8 mouse cellular contexts compared by ENCODE assay signal in the genomic region with DNA sequence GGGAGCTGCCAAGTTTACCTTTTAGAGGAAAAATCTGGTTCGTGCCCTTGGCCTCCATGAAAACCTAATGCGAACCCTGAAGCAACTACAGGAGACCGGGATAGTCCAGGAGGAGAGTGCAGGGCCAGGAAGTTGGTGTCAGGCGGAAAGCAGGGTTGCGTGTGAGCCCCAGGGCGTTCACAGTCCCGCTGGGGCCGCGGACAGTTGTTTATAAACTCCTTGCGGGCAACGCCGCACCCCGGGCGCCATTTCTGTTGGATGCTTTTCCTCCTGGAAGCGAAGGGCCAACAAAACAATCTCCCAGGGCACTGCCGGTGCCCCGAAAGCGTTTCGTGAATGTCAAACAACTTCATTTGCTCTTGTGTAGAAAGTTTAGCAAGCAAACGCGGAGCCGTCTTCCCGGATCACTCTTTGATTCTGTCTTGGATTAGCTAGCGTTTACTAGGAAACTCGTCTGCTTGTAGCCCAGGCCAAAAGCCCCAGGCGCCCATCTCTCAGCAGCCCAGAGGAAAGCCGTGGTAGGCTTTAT. TPM values are rescaled to one million over a fixed set of nuclear protein-coding genes. Genes with fewer than 3 reads are reported as not detected.
DNase-seq lines count a peak whose midpoint lies in the region; ATAC-seq and TF ChIP-seq lines count a peak whose summit lies in the region.

No protein-coding gene starts in this region.

- H3K27me3 ChIP-seq in kidney, embryonic 14.5 days (ENCODE audit: control insufficient read depth, insufficient read depth, low read length): peaks cover 85% of the 10 kb centered on the region
- peaks cover 92% of the 10 kb centered on the region for H3K27me3 ChIP-seq in embryonic facial prominence, embryonic 13.5 days
- peaks cover 99% of the 10 kb centered on the region for H3K27me3 ChIP-seq in intestine, postnatal 0 days (replicated peaks; ENCODE audit: control insufficient read depth, insufficient read depth, low read length)
- H3K27me3 ChIP-seq in neural tube, embryonic 13.5 days: peaks cover 98% of the 10 kb centered on the region

- no peak for DNase-seq in kidney, adult 8-10 months
- DNase-seq in urinary bladder, postnatal 25 days (ENCODE audit: low spot score): no peak
- no peak for DNase-seq in cerebellum, adult 18-20 months
- DNase-seq in lung, adult 2 months: no peak

- TF ChIP-seq POLR2A in lung, adult 2 months (IDR thresholded peaks at IDR 0.05; ENCODE audit: borderline replicate concordance, extremely low read depth, low read depth, low read length): no peak

- peak overlapping the region; percentile 22 for H3K4me3 ChIP-seq in kidney, embryonic 14.5 days (ENCODE audit: low read length)
- peak overlapping the region; percentile 36 for H3K4me3 ChIP-seq in embryonic facial prominence, embryonic 13.5 days
- H3K4me3 ChIP-seq in intestine, postnatal 0 days (ENCODE audit: low read depth, low read length): peak overlapping the region; percentile 24
- 0 out of 2 replicates have a peak overlapping the region, but pooled peaks have one; percentile 10 for H3K4me3 ChIP-seq in neural tube, embryonic 13.5 days
- H3K4me3 ChIP-seq in lung, adult 2 months (replicated peaks; ENCODE audit: extremely low read depth, low read depth, low read length): no peak overlapping the region

- 1% methylated on average over 27 of the region's 27 CpGs for WGBS in kidney, embryonic 14.5 days
- under 1% methylated on average over 27 of the region's 27 CpGs for WGBS in embryonic facial prominence, embryonic 13.5 days
- whole genome bisulfite sequencing in intestine, postnatal 0 days: 2% methylated on average over 27 of the region's 27 CpGs
- under 1% methylated on average over 27 of the region's 27 CpGs for WGBS in neural tube, embryonic 13.5 days
- 5% methylated on average over 27 of the region's 27 CpGs for WGBS in lung, adult 2 months

- peak overlapping the region; percentile 1; the same call in 1 of the 2 replicates for H3K27ac ChIP-seq in kidney, embryonic 14.5 days (ENCODE audit: low read depth, low read length)
- peak overlapping the region; percentile 78 for H3K27ac ChIP-seq in embryonic facial prominence, embryonic 13.5 days
- no peak overlapping the region for H3K27ac ChIP-seq in intestine, postnatal 0 days (ENCODE audit: low read depth, low read length)
- no peak overlapping the region for H3K27ac ChIP-seq in neural tube, embryonic 13.5 days (replicated peaks)

- ATAC-seq in kidney, embryonic 14.5 days (ENCODE audit: low FRiP score, low TSS enrichment): no peak
- no peak for ATAC-seq in embryonic facial prominence, embryonic 13.5 days (ENCODE audit: insufficient number of reproducible peaks, insufficient read depth, low FRiP score, low TSS enrichment, low read depth)
- ATAC-seq in intestine, postnatal 0 days: no peak
- no peak for ATAC-seq in neural tube, embryonic 13.5 days (ENCODE audit: low read depth)

- H3K9ac ChIP-seq in kidney, embryonic 14.5 days (ENCODE audit: low read depth, low read length): peak overlapping the region; percentile 38; the same call in 1 of the 2 replicates
- peak overlapping the region; percentile 63 for H3K9ac ChIP-seq in embryonic facial prominence, embryonic 13.5 days
- H3K9ac ChIP-seq in intestine, postnatal 0 days (ENCODE audit: low read depth, low read length): no peak overlapping the region
- no peak overlapping the region for H3K9ac ChIP-seq in neural tube, embryonic 13.5 days

- peak overlapping the region; percentile 36 for H3K4me2 ChIP-seq in kidney, embryonic 14.5 days (replicated peaks; ENCODE audit: low read depth, low read length)
- H3K4me2 ChIP-seq in embryonic facial prominence, embryonic 13.5 days: peak overlapping the region; percentile 93
- peak overlapping the region; percentile 54 for H3K4me2 ChIP-seq in intestine, postnatal 0 days (replicated peaks; ENCODE audit: low read depth)
- H3K4me2 ChIP-seq in neural tube, embryonic 13.5 days: peak overlapping the region; percentile 38

- no peaks in the 10 kb centered on the region for H3K36me3 ChIP-seq in kidney, embryonic 14.5 days (ENCODE audit: control insufficient read depth, insufficient read depth, low read length)
- H3K36me3 ChIP-seq in embryonic facial prominence, embryonic 13.5 days: no peaks in the 10 kb centered on the region
- H3K36me3 ChIP-seq in intestine, postnatal 0 days (ENCODE audit: control insufficient read depth, insufficient read depth): no peaks in the 10 kb centered on the region
- no peaks in the 10 kb centered on the region for H3K36me3 ChIP-seq in neural tube, embryonic 13.5 days

- no peaks in the 10 kb centered on the region for H3K9me3 ChIP-seq in kidney, embryonic 14.5 days (ENCODE audit: control insufficient read depth, low read length)
- no peaks in the 10 kb centered on the region for H3K9me3 ChIP-seq in embryonic facial prominence, embryonic 13.5 days
- no peaks in the 10 kb centered on the region for H3K9me3 ChIP-seq in intestine, postnatal 0 days (ENCODE audit: control insufficient read depth)
- H3K9me3 ChIP-seq in neural tube, embryonic 13.5 days: no peaks in the 10 kb centered on the region

- no peak for TF ChIP-seq CTCF in intestine, postnatal 0 days (IDR thresholded peaks at IDR 0.05; ENCODE audit: low read depth)
- no peak for TF ChIP-seq CTCF in lung, adult 2 months (IDR thresholded peaks at IDR 0.05; ENCODE audit: insufficient read depth, low read length)

- peaks cover 26% of the 10 kb centered on the region; the same call in 1 of the 2 replicates for H3K4me1 ChIP-seq in kidney, embryonic 14.5 days (ENCODE audit: control insufficient read depth, insufficient read depth, low read length)
- H3K4me1 ChIP-seq in embryonic facial prominence, embryonic 13.5 days: peaks cover 48% of the 10 kb centered on the region
- H3K4me1 ChIP-seq in intestine, postnatal 0 days (replicated peaks; ENCODE audit: control insufficient read depth, insufficient read depth, low read length): peaks cover 5% of the 10 kb centered on the region; the same call in 1 of the 2 replicates
- peaks cover 29% of the 10 kb centered on the region for H3K4me1 ChIP-seq in neural tube, embryonic 13.5 days (replicated peaks)
- peaks cover 4% of the 10 kb centered on the region; the same call in 1 of the 2 replicates for H3K4me1 ChIP-seq in lung, adult 2 months (ENCODE audit: control insufficient read depth, insufficient read depth, low read length)

RNA-seq across cellular contexts. Expression of a gene that starts 11.1 kb away (rescaled TPM):
- polyA plus RNA-seq in kidney, embryonic 14.5 days (2014; fragmentation: Nextera tagmentation; extraction: Ambion mirVana): 1.2 TPM in 2 replicates
- polyA plus RNA-seq in embryonic facial prominence, embryonic 13.5 days (2015; fragmentation: Nextera tagmentation; extraction: Ambion mirVana): 1.4 and 6.5 TPM in 2 replicates
- polyA plus RNA-seq in intestine, postnatal 0 days (2015; fragmentation: Nextera tagmentation; extraction: Ambion mirVana): 1.9 and 2.4 TPM in 2 replicates
- 0.74 and 1.4 TPM in 2 replicates for polyA plus RNA-seq in neural tube, embryonic 13.5 days (2015; fragmentation: Nextera tagmentation; extraction: Ambion mirVana)
- polyA plus RNA-seq in lung, adult 2 months (2012; rRNA removed): 0.52 and 1.1 TPM in 2 replicates

Comparison
In these comparisons a context has a peak if more than half of its experiments do, and no peak if none do; other contexts are left out.
1. H3K27ac ChIP-seq: peak in kidney, embryonic 14.5 days (single experiment) and embryonic facial prominence, embryonic 13.5 days (single experiment); none in intestine, postnatal 0 days (single experiment) and neural tube, embryonic 13.5 days (single experiment).
2. H3K4me2 ChIP-seq: peak in every context shown above with its lines; median percentile 93 in embryonic facial prominence, embryonic 13.5 days; 54 in intestine, postnatal 0 days; 38 in neural tube, embryonic 13.5 days; 36 in kidney, embryonic 14.5 days.
3. H3K9ac ChIP-seq: peak in kidney, embryonic 14.5 days (single experiment) and embryonic facial prominence, embryonic 13.5 days (single experiment); none in intestine, postnatal 0 days (single experiment) and neural tube, embryonic 13.5 days (single experiment).